Mouse (Mus musculus): ENCODE measurements at regions not wholly inside any gene's neighbourhood (a gene's known extent, or its start where the extent isn't known, plus 50 kb on each side); places are given as distances from the start of the nearest gene placed in this dataset.
A peak's percentile ranks its signal among the peaks of the same experiment; 100 is the strongest.

- no peak for DNase-seq (ENCODE audit: low spot score in 2 of 2)
These were observed 56.9 kb upstream of the Serp2 start for GRCm38 (mm10) chr14:76613604-76614003.

DNA sequence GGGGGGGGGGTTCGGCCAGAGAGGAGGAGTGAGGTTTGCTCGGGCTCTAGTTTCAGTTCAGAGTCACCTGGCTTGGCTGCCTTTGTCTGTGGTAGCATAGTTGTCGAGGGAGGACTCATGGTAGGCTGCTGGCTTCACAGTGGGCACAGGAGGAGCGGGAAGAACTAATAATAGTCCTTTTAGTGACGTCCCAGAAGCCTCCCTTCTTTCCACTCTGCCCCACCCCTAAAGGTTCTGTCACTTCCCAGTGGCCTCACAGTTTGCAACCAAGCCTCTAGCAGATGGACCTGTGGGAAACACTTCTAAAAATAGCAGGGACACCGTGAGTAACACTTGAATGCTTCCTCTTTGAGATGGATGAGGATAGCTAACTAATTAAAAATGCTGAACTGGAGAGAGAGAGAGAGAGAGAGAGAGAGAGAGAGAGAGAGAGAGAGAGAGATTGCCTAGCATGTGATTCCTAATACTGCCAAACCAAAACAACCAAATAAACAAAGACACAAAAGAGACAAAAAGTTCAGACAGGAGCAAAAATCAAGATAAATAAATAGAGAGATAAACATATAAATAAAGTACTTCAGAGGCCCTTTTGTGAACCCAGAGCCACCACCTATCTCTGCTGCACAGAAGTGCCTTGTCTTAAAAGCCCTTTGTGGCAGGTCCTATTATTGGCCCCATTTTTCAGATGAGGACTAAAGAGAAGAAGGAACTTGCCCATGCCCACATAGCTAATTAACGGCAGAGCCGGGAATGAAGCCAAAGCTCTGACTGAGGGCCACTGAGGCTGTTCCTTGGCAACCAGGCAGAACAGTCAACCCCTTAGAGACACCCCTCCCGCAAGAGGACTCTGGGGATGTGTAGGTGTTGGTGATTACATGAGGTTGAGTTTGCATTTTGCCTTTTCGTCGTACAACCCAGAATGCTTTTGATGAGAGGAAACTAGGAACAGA lies 54.0 kb upstream of the Serp2 start:
- peak in 1 of 2 experiments; percentile 42 for DNase-seq (ENCODE audit: low spot score in 2 of 2)
